Mouse (Mus musculus) CH12.LX (cell line): ENCODE results near the gene Fstl4. TPM values are rescaled to one million over a fixed set of nuclear protein-coding genes. Genes with fewer than 3 reads are reported as not detected.
"Not testable (repeated sequence)": the region's sequence is repeated elsewhere in the genome, so short reads cannot be mapped to it uniquely, and the experiment has no call there.

Experiments
- DNase-seq: peaks from one replicate; pipeline ENCODE4 v3.0.0-alpha.2; 2013; ENCODE audit errors: extremely low read depth
- H3K27ac ChIP-seq: 2 replicates; pipeline ENCODE4 v1.5.1; 2012; ENCODE audit warnings: low read depth, mild to moderate bottlenecking, control low read depth, moderate library complexity; ENCODE audit not compliant: insufficient read depth
- H3K27me3 ChIP-seq: replicated peaks from 2 replicates; pipeline ENCODE3; 2012; ENCODE audit warnings: inconsistent platforms
- H3K36me3 ChIP-seq, 2 experiments: replicated peaks in 1 of 2; 2 replicates each; pipeline versions ENCODE3 to v1.6.1; 2012; ENCODE audit warnings: inconsistent platforms in 1 of 2, low read length in 1 of 2, mild to moderate bottlenecking in 1 of 2, mixed read lengths in 1 of 2, moderate library complexity in 1 of 2; ENCODE audit not compliant: control insufficient read depth in 1 of 2, insufficient read depth in 1 of 2
- H3K4me1 ChIP-seq, 2 experiments: 2 replicates each; pipeline ENCODE4 v1.6.1; 2012; ENCODE audit warnings: inconsistent platforms in 1 of 2, moderate library complexity in 1 of 2; ENCODE audit not compliant: insufficient read depth in 2 of 2, control insufficient read depth in 1 of 2
- H3K4me2 ChIP-seq: 2 replicates; pipeline ENCODE4 v1.6.1; 2012; ENCODE audit warnings: low read depth, mild to moderate bottlenecking, control low read depth; ENCODE audit not compliant: poor library complexity, insufficient read depth, severe bottlenecking
- H3K4me3 ChIP-seq, 3 experiments: fragments of 150-350 bp in 1 of 3; sonication (generic) in 1 of 3; replicated peaks in 1 of 3; 2 replicates each; pipeline versions ENCODE3 to v1.5.1; 2011 to 2012; ENCODE audit warnings: low read depth in 2 of 3, low read length in 2 of 3, mild to moderate bottlenecking in 2 of 3, moderate library complexity in 2 of 3, control low read depth in 1 of 3, improper control_type of control experiment in 1 of 3, inconsistent platforms in 1 of 3, mixed read lengths in 1 of 3; ENCODE audit not compliant: poor library complexity in 1 of 3
- H3K79me2 ChIP-seq: replicated peaks from 2 replicates; pipeline ENCODE4 v1.6.1; 2012; ENCODE audit warnings: mild to moderate bottlenecking, moderate library complexity; ENCODE audit not compliant: control insufficient read depth, poor library complexity, insufficient read depth, severe bottlenecking; ENCODE audit errors: extremely low read depth
- H3K9ac ChIP-seq: 2 replicates; pipeline ENCODE4 v1.6.1; 2012; ENCODE audit warnings: low read depth, mild to moderate bottlenecking, control low read depth, moderate library complexity; ENCODE audit not compliant: insufficient read depth
- H3K9me3 ChIP-seq: replicated peaks from 2 replicates; pipeline ENCODE3; 2012; ENCODE audit warnings: low read length, inconsistent platforms, mixed read lengths
- CHD1 ChIP-seq: IDR thresholded peaks from 2 replicates; pipeline ENCODE4 v1.6.1; 2012; ENCODE audit warnings: low read depth, low read length, improper control_type of control experiment, inconsistent platforms
- CTCF ChIP-seq, 2 experiments: IDR thresholded peaks in 1 of 2; conservative IDR thresholded peaks in 1 of 2; 2 replicates each; pipeline ENCODE4 v1.5.1; 2011 to 2012; ENCODE audit warnings: low read depth in 2 of 2, low read length in 2 of 2, improper control_type of control experiment in 1 of 2, inconsistent platforms in 1 of 2, mild to moderate bottlenecking in 1 of 2, moderate library complexity in 1 of 2
- E2F4 ChIP-seq: IDR thresholded peaks from 2 replicates; pipeline ENCODE4 v1.6.1; 2011; ENCODE audit warnings: low read depth, low read length, improper control_type of control experiment; ENCODE audit not compliant: insufficient replicate concordance
- ELF1 ChIP-seq: IDR thresholded peaks from 2 replicates; pipeline ENCODE4 v1.6.1; 2014; ENCODE audit warnings: low read depth, mild to moderate bottlenecking, inconsistent platforms, low read length, improper control_type of control experiment
- EP300 ChIP-seq: IDR thresholded peaks from 2 replicates; pipeline ENCODE4 v1.6.1; 2011; ENCODE audit warnings: low read length, improper control_type of control experiment
- GABPA ChIP-seq: IDR thresholded peaks from 2 replicates; pipeline ENCODE4 v1.6.1; 2012; ENCODE audit warnings: low read depth, low read length, improper control_type of control experiment, inconsistent platforms; ENCODE audit not compliant: insufficient replicate concordance
- IRF4 ChIP-seq: IDR thresholded peaks from 2 replicates; pipeline ENCODE4 v1.6.1; 2014; ENCODE audit warnings: low read depth, mild to moderate bottlenecking, inconsistent platforms, low read length, improper control_type of control experiment
- JUN ChIP-seq: IDR thresholded peaks from 2 replicates; pipeline ENCODE4 v1.6.1; 2011; ENCODE audit warnings: low read depth, mild to moderate bottlenecking, low read length, improper control_type of control experiment, moderate library complexity; ENCODE audit not compliant: insufficient read depth
- JUND ChIP-seq: conservative IDR thresholded peaks from 2 replicates; pipeline ENCODE4 v1.6.1; 2011; ENCODE audit warnings: low read depth, low read length, improper control_type of control experiment
- KAT2A ChIP-seq: IDR thresholded peaks from 2 replicates; pipeline ENCODE4 v1.6.1; 2012; ENCODE audit warnings: low read length, improper control_type of control experiment, inconsistent platforms; ENCODE audit not compliant: insufficient replicate concordance
- MAX ChIP-seq: IDR thresholded peaks from 2 replicates; pipeline ENCODE4 v1.6.1; 2011; ENCODE audit warnings: low read length, improper control_type of control experiment
- MAZ ChIP-seq: IDR thresholded peaks from 2 replicates; pipeline ENCODE4 v1.6.1; 2012; ENCODE audit warnings: low read depth, mild to moderate bottlenecking, inconsistent platforms, low read length, improper control_type of control experiment, moderate library complexity
- MEF2A ChIP-seq: IDR thresholded peaks from 2 replicates; pipeline ENCODE4 v1.6.1; 2014; ENCODE audit warnings: low read depth, mild to moderate bottlenecking, inconsistent platforms, low read length, improper control_type of control experiment, borderline replicate concordance
- MYC ChIP-seq: IDR thresholded peaks from 2 replicates; pipeline ENCODE4 v1.6.1; 2011; ENCODE audit warnings: low read depth, mild to moderate bottlenecking, improper control_type of control experiment, low read length
- NELFE ChIP-seq: IDR thresholded peaks from 2 replicates; pipeline ENCODE4 v1.6.1; 2011; ENCODE audit warnings: low read depth, low read length, improper control_type of control experiment
- POLR2A ChIP-seq: IDR thresholded peaks from 2 replicates; pipeline ENCODE4 v1.6.1; 2011; ENCODE audit warnings: low read depth, mild to moderate bottlenecking, improper control_type of control experiment, low read length
- SMC3 ChIP-seq: IDR thresholded peaks from 2 replicates; pipeline ENCODE4 v1.6.1; 2011; ENCODE audit warnings: low read depth, low read length, improper control_type of control experiment
- TCF12 ChIP-seq: IDR thresholded peaks from 2 replicates; pipeline ENCODE4 v1.6.1; 2014; ENCODE audit warnings: low read depth, mild to moderate bottlenecking, inconsistent platforms, low read length, improper control_type of control experiment
- USF1 ChIP-seq: IDR thresholded peaks from 2 replicates; pipeline ENCODE4 v1.6.1; 2014; ENCODE audit warnings: low read depth, mild to moderate bottlenecking, inconsistent platforms, low read length, improper control_type of control experiment
- USF2 ChIP-seq: conservative IDR thresholded peaks from 2 replicates; pipeline ENCODE4 v1.6.1; 2011; ENCODE audit warnings: low read depth, low read length, improper control_type of control experiment
- ZMIZ1 ChIP-seq: IDR thresholded peaks from 2 replicates; pipeline ENCODE4 v1.6.1; 2012; ENCODE audit warnings: low read depth, mild to moderate bottlenecking, inconsistent platforms, low read length, improper control_type of control experiment
- dilution Hi-C: fragments of 300-500 bp; cut with MboI; formaldehyde crosslinking; loops from 2 replicates; pipeline ENCODE4 v1.14.3; 2020; ENCODE audit warnings: low sequenced_read_pairs; ENCODE audit not compliant: extremely low pct_unique_long_range_greater_than_20kb, extremely low pct_ligation_motif_present
- in situ Hi-C: fragments of 300-500 bp; cut with MboI; formaldehyde crosslinking; loops from 3 replicates; pipeline ENCODE4 v1.14.3; 2019; ENCODE audit warnings: low sequenced_read_pairs, low pct_ligation_motif_present, low pct_unique_long_range_greater_than_20kb, mixed read lengths
- polyA plus RNA-seq: library from polyadenylated mRNA; unstranded; fragments of >175 nt; gene quantifications from 2 replicates; pipeline ENCODE4 v1.2.1, GENCODE M21; 2012; ENCODE audit warnings: low read depth; ENCODE audit not compliant: insufficient read length
- total RNA-seq, 2 experiments: library from RNA; depleted of rRNA; stranded (reverse); fragments of 300-350 nt in 1 of 2; fragments of >200 nt in 1 of 2; gene quantifications; 2 replicates each; pipeline ENCODE4 v1.2.3; 2012 to 2014

Gene Fstl4
- total and polyA plus RNA-seq, 3 experiments = not detected

- peaks cover 60% of the 10 kb centered on the region for H3K27me3 ChIP-seq
- H3K4me3 ChIP-seq = no peak overlapping the region
- H3K9me3 ChIP-seq = no peaks in the 10 kb centered on the region
- dilution Hi-C loops (no loop called here), in situ Hi-C loops (no loop called here)
- no peak for TF ChIP-seq ZMIZ1
- TF ChIP-seq USF1 = no peak
- no peak for TF ChIP-seq SMC3
- TF ChIP-seq JUND = no peak
- TF ChIP-seq MAX = no peak
- no peak for TF ChIP-seq JUN
- no peak for TF ChIP-seq EP300
- TF ChIP-seq NELFE = no peak
- TF ChIP-seq E2F4 = no peak
- no peak for TF ChIP-seq MEF2A
- no peaks in the 10 kb centered on the region for H3K36me3 ChIP-seq
- H3K79me2 ChIP-seq = no peaks in the 10 kb centered on the region
- DNase-seq = peak; percentile 27
- H3K9ac ChIP-seq = no peak overlapping the region
- H3K4me2 ChIP-seq = no peak overlapping the region
- H3K27ac ChIP-seq = no peak overlapping the region
- peaks cover 11 to 14% of the 10 kb centered on the region in 2 experiments; a peak in 3 of 4 replicates for H3K4me1 ChIP-seq
These were observed 420.3 kb downstream of the Fstl4 start for GRCm38 (mm10) chr11:53184698-53185097.

- H3K79me2 ChIP-seq = no peaks in the 10 kb centered on the region
- H3K9ac ChIP-seq = no peak overlapping the region
- H3K27me3 ChIP-seq = peaks cover 69% of the 10 kb centered on the region
- DNase-seq = no peak
- H3K4me1 ChIP-seq = peaks cover 11 to 14% of the 10 kb centered on the region in 2 experiments; a peak in 3 of 4 replicates
- H3K27ac ChIP-seq = no peak overlapping the region
- H3K36me3 ChIP-seq = no peaks in the 10 kb centered on the region
- H3K4me3 ChIP-seq = no peak overlapping the region
- no peak for TF ChIP-seq MEF2A
- TF ChIP-seq EP300 = no peak
- no peak for TF ChIP-seq ELF1
- TF ChIP-seq POLR2A = no peak
- TF ChIP-seq TCF12 = no peak
- no peak for TF ChIP-seq MYC
- TF ChIP-seq CHD1 = no peak
- TF ChIP-seq NELFE = no peak
- TF ChIP-seq GABPA = no peak
- no peak for TF ChIP-seq MAX
- TF ChIP-seq USF2 = no peak
- TF ChIP-seq KAT2A = no peak
- TF ChIP-seq MAZ = no peak
- TF ChIP-seq CTCF (conservative IDR thresholded peaks at IDR 0.05 in 1 of 2, IDR thresholded peaks at IDR 0.05 in 1 of 2; ENCODE audit: low read depth in 2 of 2, low read length in 2 of 2) = no peak
- no peak for TF ChIP-seq IRF4
- no peak for TF ChIP-seq JUND
- dilution Hi-C loops (no loop called here), in situ Hi-C loops (no loop called here)
- H3K4me2 ChIP-seq = no peak overlapping the region
- no peaks in the 10 kb centered on the region for H3K9me3 ChIP-seq
These were observed 423.1 kb downstream of the Fstl4 start for GRCm38 (mm10) chr11:53187427-53188140.

GRCm38 (mm10) chr11:53196551-53196950 is 432.1 kb downstream of the Fstl4 start:
- dilution Hi-C loops, H3K79me2 ChIP-seq, H3K9ac ChIP-seq, H3K36me3 ChIP-seq, in situ Hi-C loops, H3K27ac ChIP-seq, DNase-seq, H3K4me1 ChIP-seq, H3K4me3 ChIP-seq, H3K4me2 ChIP-seq: not testable (repeated sequence)
- peaks cover 49% of the 10 kb centered on the region for H3K27me3 ChIP-seq
- H3K9me3 ChIP-seq = peaks cover 19% of the 10 kb centered on the region
